Mouse (Mus musculus): ENCODE results near the gene Pdxdc1.

DNA sequence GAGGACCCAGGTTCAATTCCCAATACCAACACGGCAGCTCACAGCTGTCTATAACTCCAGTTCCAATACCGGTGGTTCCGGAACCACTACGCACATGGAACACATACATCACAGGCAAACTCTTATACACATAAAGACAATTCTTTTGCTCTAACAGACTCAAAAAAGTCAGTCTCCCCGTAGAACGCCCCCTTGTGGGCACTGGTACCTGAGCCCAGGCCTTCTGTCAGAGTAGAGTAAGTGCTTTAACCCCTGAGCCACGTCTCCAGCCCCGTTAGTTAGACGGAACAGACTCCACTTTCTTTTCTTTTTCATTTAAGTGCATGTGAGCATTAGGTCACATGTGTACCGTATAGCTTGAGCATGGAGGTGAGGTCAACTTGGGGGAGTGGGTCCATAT lies 72.5 kb downstream of the Pdxdc1 start:
- TF ChIP-seq POLR2A (IDR thresholded peaks at IDR 0.05; ENCODE audit: borderline replicate concordance, low read depth, low read length) (no peak), CTCF (IDR thresholded peaks at IDR 0.05; ENCODE audit: low read depth, low read length) (no peak)

All from bone marrow macrophage, adult 2 months (primary cell).